Mouse (Mus musculus): ENCODE measurements around the gene Zrsr1. TPM values are rescaled to one million over a fixed set of nuclear protein-coding genes. Genes with fewer than 3 reads are reported as not detected.

The Zrsr1 gene
- polyA plus RNA-seq, 1 experiment, result 3.4 TPM

GRCm38 (mm10) chr11:22985510-22985909, 13.7 kb downstream of the Zrsr1 start:
- no peak for TF ChIP-seq POLR2A (IDR thresholded peaks at IDR 0.05; ENCODE audit: control insufficient read depth, extremely low read depth, insufficient read depth, low read length, poor library complexity)
- Histone ChIP-seq H3K4me1 (replicated peaks; ENCODE audit: control insufficient read depth, insufficient read depth, low read length) (peaks cover 8% of the 10 kb centered on the region), H3K27me3 (ENCODE audit: control insufficient read depth, insufficient read depth, low read length) (no peaks in the 10 kb centered on the region), H3K36me3 (ENCODE audit: control insufficient read depth, insufficient read depth, low read length) (no peaks in the 10 kb centered on the region), H3K4me3 (ENCODE audit: control insufficient read depth, insufficient read depth, low read length) (no peak overlapping the region), H3K27ac (ENCODE audit: control insufficient read depth, insufficient read depth, low read length) (no peak overlapping the region)
- 91% methylated on average over 3 of the region's 3 CpGs for WGBS
- no peak for DNase-seq

GRCm38 (mm10) chr11:22987357-22987756, 15.6 kb downstream of the Zrsr1 start:
- Histone ChIP-seq H3K27ac (ENCODE audit: control insufficient read depth, insufficient read depth, low read length) (no peak overlapping the region), H3K4me1 (replicated peaks; ENCODE audit: control insufficient read depth, insufficient read depth, low read length) (peaks cover 7% of the 10 kb centered on the region), H3K36me3 (ENCODE audit: control insufficient read depth, insufficient read depth, low read length) (no peaks in the 10 kb centered on the region), H3K4me3 (ENCODE audit: control insufficient read depth, insufficient read depth, low read length) (no peak overlapping the region), H3K27me3 (ENCODE audit: control insufficient read depth, insufficient read depth, low read length) (no peaks in the 10 kb centered on the region)
- WGBS, result 55% methylated on average over 2 of the region's 2 CpGs
- TF ChIP-seq POLR2A (IDR thresholded peaks at IDR 0.05; ENCODE audit: control insufficient read depth, extremely low read depth, insufficient read depth, low read length, poor library complexity) (no peak), CTCF (IDR thresholded peaks at IDR 0.05; ENCODE audit: borderline replicate concordance, control insufficient read depth, extremely low read depth, insufficient read depth, low read length, poor library complexity) (no peak)
- DNase-seq, result peak; percentile 44

- Histone ChIP-seq H3K36me3 (ENCODE audit: control insufficient read depth, insufficient read depth, low read length) (peaks cover 17% of the 10 kb centered on the region), H3K27ac (ENCODE audit: control insufficient read depth, insufficient read depth, low read length) (no peak overlapping the region), H3K4me1 (replicated peaks; ENCODE audit: control insufficient read depth, insufficient read depth, low read length) (peaks cover 7% of the 10 kb centered on the region), H3K27me3 (ENCODE audit: control insufficient read depth, insufficient read depth, low read length) (no peaks in the 10 kb centered on the region), H3K4me3 (ENCODE audit: control insufficient read depth, insufficient read depth, low read length) (no peak overlapping the region)
- no peak for DNase-seq
- WGBS, result 58% methylated on average over 1 of the region's 1 CpGs
- TF ChIP-seq CTCF (IDR thresholded peaks at IDR 0.05; ENCODE audit: borderline replicate concordance, control insufficient read depth, extremely low read depth, insufficient read depth, low read length, poor library complexity) (no peak), POLR2A (IDR thresholded peaks at IDR 0.05; ENCODE audit: control insufficient read depth, extremely low read depth, insufficient read depth, low read length, poor library complexity) (no peak)
Observed at GRCm38 (mm10) chr11:22989786-22990185, 18.0 kb downstream of the Zrsr1 start.

DNA sequence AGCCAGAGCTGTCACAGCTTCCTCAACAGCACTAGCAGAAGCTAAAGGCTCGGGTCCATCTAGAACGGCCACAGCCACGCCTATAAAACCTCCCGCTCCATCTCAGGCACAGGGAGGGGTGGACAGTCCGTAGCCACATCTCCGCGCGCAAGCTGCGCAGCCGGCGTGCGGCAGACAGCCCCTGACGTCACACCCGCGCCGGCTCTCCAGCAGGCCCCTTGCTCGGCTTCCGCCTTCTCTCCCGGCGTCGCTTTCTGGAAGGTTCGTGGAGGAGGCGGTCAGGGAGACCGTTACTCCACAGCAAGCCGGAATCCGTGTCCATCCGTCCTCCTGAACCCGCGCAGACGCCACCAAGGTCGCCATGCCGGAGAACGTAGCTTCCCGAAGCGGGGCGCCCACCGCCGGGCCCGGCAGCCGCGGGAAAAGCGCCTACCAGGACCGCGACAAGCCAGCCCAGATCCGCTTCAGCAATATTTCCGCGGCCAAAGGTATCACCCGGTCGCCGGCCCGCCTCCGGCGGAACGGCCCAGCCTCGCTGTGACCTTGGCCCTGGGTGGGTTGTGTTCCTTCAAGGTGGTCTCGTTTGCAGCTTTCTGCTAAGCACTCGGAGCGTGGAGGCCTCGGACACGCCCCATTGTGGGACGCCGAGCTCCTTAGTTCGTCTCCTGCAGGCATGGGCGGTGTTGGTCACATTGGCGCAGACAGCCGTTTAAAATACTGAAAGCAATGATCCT, 18.8 kb downstream of the Zrsr1 start, which contains the start of gene Cct4:
Gene Cct4, plus strand, starts transcription at position 127 of the 734 bp plus-strand sequence.
- Histone ChIP-seq H3K4me1 (replicated peaks; ENCODE audit: control insufficient read depth, insufficient read depth, low read length) (peaks cover 7% of the 10 kb centered on the region), H3K36me3 (ENCODE audit: control insufficient read depth, insufficient read depth, low read length) (peaks cover 25% of the 10 kb centered on the region), H3K27ac (ENCODE audit: control insufficient read depth, insufficient read depth, low read length) (peak within 1 kb of the TSS; percentile 21; the same call in 1 of the 2 replicates), H3K27me3 (ENCODE audit: control insufficient read depth, insufficient read depth, low read length) (no peaks in the 10 kb centered on the region), H3K4me3 (ENCODE audit: control insufficient read depth, insufficient read depth, low read length) (peak within 1 kb of the TSS; percentile 94)
- peak; percentile 88 for DNase-seq
- TF ChIP-seq CTCF (IDR thresholded peaks at IDR 0.05; ENCODE audit: borderline replicate concordance, control insufficient read depth, extremely low read depth, insufficient read depth, low read length, poor library complexity), result 0 out of 2 replicates have a peak, but pooled peaks have one; percentile 24
- peak; percentile 65 for TF ChIP-seq POLR2A (IDR thresholded peaks at IDR 0.05; ENCODE audit: control insufficient read depth, extremely low read depth, insufficient read depth, low read length, poor library complexity)
- under 1% methylated on average over 66 of the region's 66 CpGs for WGBS

- TF ChIP-seq CTCF (IDR thresholded peaks at IDR 0.05; ENCODE audit: borderline replicate concordance, control insufficient read depth, extremely low read depth, insufficient read depth, low read length, poor library complexity), result no peak
- no peak for TF ChIP-seq POLR2A (IDR thresholded peaks at IDR 0.05; ENCODE audit: control insufficient read depth, extremely low read depth, insufficient read depth, low read length, poor library complexity)
- H3K4me3 ChIP-seq (ENCODE audit: control insufficient read depth, insufficient read depth, low read length), result peak overlapping the region; percentile 21; the same call in 1 of the 2 replicates
- no peak overlapping the region for H3K27ac ChIP-seq (ENCODE audit: control insufficient read depth, insufficient read depth, low read length)
- no peaks in the 10 kb centered on the region for H3K27me3 ChIP-seq (ENCODE audit: control insufficient read depth, insufficient read depth, low read length)
- 11% methylated on average over 14 of the region's 14 CpGs for WGBS
- no peak for DNase-seq
- H3K4me1 ChIP-seq (replicated peaks; ENCODE audit: control insufficient read depth, insufficient read depth, low read length), result peaks cover 7% of the 10 kb centered on the region
- H3K36me3 ChIP-seq (ENCODE audit: control insufficient read depth, insufficient read depth, low read length), result peaks cover 32% of the 10 kb centered on the region
Observed at GRCm38 (mm10) chr11:22991218-22991835, 19.5 kb downstream of the Zrsr1 start.

- 95% methylated on average over 2 of the region's 2 CpGs for WGBS
- no peak for DNase-seq
- Histone ChIP-seq H3K36me3 (ENCODE audit: control insufficient read depth, insufficient read depth, low read length) (peaks cover 62% of the 10 kb centered on the region), H3K27me3 (ENCODE audit: control insufficient read depth, insufficient read depth, low read length) (no peaks in the 10 kb centered on the region), H3K4me1 (replicated peaks; ENCODE audit: control insufficient read depth, insufficient read depth, low read length) (peaks cover 7% of the 10 kb centered on the region), H3K4me3 (ENCODE audit: control insufficient read depth, insufficient read depth, low read length) (no peak overlapping the region), H3K27ac (ENCODE audit: control insufficient read depth, insufficient read depth, low read length) (no peak overlapping the region)
- TF ChIP-seq POLR2A (IDR thresholded peaks at IDR 0.05; ENCODE audit: control insufficient read depth, extremely low read depth, insufficient read depth, low read length, poor library complexity) (no peak), CTCF (IDR thresholded peaks at IDR 0.05; ENCODE audit: borderline replicate concordance, control insufficient read depth, extremely low read depth, insufficient read depth, low read length, poor library complexity) (no peak)
Observed at GRCm38 (mm10) chr11:22994271-22994670, 22.5 kb downstream of the Zrsr1 start.

Measured in thymus, adult 2 months (tissue).